Mouse (Mus musculus) gonadal fat pad, adult 2 months (tissue): ENCODE results near the gene Lhx9. TPM values are rescaled to one million over a fixed set of nuclear protein-coding genes. Genes with fewer than 3 reads are reported as not detected.

Experiments
- DNase-seq: peaks from one replicate; pipeline ENCODE4 v3.0.0-alpha.2; 2012; ENCODE audit warnings: low read depth
- polyA plus RNA-seq: library from polyadenylated mRNA; depleted of rRNA; stranded (reverse); fragments of >200 nt; gene quantifications from 2 replicates; pipeline ENCODE4 v1.2.3, GENCODE M21; 2012; rRNA removed

Gene Lhx9
- polyA plus RNA-seq, 1 experiment: 0.20 TPM

- DNase-seq: no peak
Measured at GRCm38 (mm10) chr1:138839809-138840430, 8.5 kb downstream of the Lhx9 start.

- no peak for DNase-seq
Measured at GRCm38 (mm10) chr1:138839291-138839690, 9.1 kb downstream of the Lhx9 start.

GRCm38 (mm10) chr1:138837786-138838743 lies 10.3 kb downstream of the Lhx9 start:
- no peak for DNase-seq

GRCm38 (mm10) chr1:138835355-138835900 lies 12.9 kb downstream of the Lhx9 start:
- no peak for DNase-seq

GRCm38 (mm10) chr1:138831309-138831708 lies 17.1 kb downstream of the Lhx9 start:
- DNase-seq: no peak

- DNase-seq: no peak
Measured at GRCm38 (mm10) chr1:138826841-138827240, 21.5 kb downstream of the Lhx9 start.

GRCm38 (mm10) chr1:138822985-138823322 lies 25.4 kb downstream of the Lhx9 start:
- DNase-seq: no peak

- DNase-seq: no peak
Measured at GRCm38 (mm10) chr1:138822255-138822984, 26.0 kb downstream of the Lhx9 start.

GRCm38 (mm10) chr1:138801732-138802131 lies 46.6 kb downstream of the Lhx9 start:
- DNase-seq: no peak

- DNase-seq: no peak
Measured at GRCm38 (mm10) chr1:138801296-138801695, 47.1 kb downstream of the Lhx9 start.

- DNase-seq: no peak
Measured at GRCm38 (mm10) chr1:138799692-138800314, 48.6 kb downstream of the Lhx9 start.

GRCm38 (mm10) chr1:138798110-138798509 lies 50.3 kb downstream of the Lhx9 start:
- DNase-seq: no peak

GRCm38 (mm10) chr1:138785856-138786255 lies 62.5 kb downstream of the Lhx9 start:
- no peak for DNase-seq

- no peak for DNase-seq
Measured at GRCm38 (mm10) chr1:138784019-138784418, 64.4 kb downstream of the Lhx9 start.

Other genes with a start within 250 kb of the Lhx9 start
- gene Nek7, start 228.4 kb downstream of the Lhx9 start, polyA plus RNA-seq: 15.1 and 17.1 TPM in 2 replicates
- gene 2310009B15Rik, start 8.3 kb upstream of the Lhx9 start, polyA plus RNA-seq: 30.1 and 31.3 TPM in 2 replicates
- 7.1 and 8.4 TPM in 2 replicates for gene Dennd1b, start 114.9 kb upstream of the Lhx9 start, polyA plus RNA-seq